Mouse (Mus musculus): Measurements from ENCODE around the gene Galnt6.

Gene Galnt6

DNA sequence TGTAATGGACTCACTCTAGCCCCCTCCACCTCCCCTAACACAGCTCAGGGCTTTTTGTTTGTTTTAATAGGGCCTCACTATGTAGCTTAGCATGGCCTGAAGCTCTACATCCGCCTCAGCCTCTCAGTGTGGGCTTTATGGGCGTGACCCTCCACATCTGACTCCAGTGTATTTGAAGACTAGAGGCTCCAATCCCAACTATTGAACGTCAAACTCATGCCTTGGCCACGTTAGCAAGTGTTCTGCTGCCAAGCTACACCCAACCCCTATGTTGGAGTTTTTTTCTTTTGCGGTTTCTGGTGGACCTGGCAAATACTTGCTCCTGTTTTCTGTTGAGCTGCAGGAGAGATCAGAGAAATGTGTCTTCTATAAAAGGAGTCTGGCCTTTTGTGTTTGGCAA, 23.9 kb upstream of the Galnt6 start:
- DNase-seq, result no peak

DNA sequence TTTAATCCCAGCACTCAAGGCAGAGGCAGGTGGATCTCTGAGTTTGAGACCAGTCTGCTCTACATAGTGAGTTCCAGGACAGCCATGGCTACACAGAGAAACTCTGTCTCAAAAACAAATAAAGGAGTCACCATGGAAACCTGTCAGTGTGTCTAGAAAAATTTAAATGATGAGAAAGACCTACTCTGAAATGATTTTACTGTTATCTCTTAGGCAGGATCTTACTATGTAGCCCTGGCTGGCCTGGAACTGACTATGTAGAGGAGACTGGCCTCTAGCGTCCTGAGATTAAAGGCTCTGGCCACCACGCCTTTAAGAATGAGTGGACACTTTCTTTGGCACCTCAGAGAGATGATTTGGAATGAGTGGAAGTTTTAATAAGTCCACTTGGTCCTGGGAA, 23.3 kb upstream of the Galnt6 start:
- no peak for DNase-seq

DNA sequence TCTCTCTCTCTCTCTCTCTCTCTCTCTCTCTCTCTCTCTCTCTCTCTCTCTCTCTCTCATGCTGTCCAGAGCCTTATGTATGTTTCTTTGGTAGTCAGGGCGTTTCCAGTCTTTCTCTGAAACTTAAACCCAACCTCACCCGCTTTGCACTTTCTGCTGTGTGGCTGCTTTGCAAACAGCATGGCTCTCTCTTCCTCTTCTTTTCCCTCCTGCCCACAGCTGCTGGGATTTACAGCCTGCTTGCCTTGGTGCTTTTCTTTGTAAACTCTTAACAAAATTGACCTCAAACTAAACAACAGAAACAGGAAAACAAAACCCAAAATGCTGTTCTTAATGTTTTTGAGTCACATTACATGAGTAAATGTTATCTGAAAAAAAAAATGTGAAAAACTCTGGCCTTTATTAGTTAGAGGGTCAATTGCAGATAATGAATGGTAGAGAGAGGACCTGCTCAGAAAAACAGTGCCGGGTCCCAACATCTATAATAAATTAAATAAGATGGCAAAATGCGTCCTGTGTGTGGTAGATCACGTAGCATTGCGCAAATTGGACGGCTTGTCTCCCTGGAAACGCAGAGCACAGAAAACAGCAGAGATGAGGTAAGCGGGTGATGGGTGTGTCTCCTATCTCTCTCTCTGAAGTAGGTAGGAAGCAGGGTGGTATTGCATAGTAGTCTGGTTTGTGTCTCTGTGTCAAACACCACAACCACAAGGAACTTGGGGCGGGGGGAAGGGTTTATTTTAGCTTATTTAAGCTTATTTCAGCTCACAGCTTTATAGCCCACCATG, 20.8 kb upstream of the Galnt6 start:
- no peak for DNase-seq

DNA sequence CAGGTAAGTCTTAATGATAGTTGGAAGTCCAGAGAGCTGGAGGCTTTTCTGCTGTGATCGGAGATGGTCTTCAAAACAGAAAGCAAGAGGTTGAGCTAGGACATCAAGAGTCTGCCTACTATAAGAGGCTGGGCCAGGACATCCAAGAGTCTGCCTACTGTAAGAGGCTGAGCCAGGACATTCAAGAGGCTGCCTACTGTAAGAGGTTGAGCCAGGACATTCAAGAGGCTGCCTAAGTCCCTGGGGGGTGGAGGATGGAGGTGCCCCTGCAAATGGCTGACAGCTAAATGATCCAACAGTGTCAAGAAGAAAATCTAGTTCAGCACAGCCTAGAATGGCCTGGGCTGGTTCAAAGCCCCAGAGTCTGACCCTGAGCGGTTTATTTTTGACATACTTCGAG, 19.4 kb upstream of the Galnt6 start:
- DNase-seq, result no peak

DNA sequence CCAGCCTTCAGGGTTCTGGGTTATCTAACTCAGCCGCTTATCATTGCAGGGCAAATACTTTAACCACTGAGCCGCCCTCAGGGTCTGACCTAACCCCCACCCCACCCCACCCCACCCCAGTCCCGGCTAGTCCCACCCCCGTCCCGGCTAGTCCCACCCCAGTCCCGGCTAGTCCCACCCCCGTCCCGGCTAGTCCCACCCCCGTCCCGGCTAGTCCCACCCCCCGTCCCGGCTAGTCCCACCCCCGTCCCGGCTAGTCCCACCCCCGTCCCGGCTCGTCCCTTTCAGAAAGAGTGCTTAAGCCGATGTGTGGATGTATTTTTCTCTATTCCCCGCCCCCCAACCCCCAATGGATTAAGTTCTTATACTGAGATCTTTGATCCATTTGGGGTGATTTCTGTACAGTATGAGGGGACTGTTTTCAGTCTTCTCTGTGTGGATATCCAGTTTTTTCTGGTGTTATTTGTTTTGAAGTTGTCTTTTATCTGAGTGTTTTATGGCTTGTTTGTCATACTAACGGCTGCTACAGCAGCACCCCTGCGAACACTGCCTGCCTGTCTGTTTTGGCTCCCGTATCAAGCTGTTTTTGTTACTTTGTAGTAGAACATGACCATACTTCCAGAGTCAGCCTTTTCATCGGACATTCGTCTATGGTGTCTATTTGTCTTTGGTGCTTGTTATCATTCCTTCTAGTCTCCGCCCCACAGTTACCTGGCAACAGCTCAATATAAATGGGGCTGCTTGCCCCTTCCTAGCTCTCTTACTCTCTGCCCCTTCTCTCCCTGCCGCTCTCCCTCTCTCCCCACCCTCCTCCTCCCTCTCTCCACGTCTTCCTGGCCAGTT, 18.2 kb upstream of the Galnt6 start:
- no peak for DNase-seq

DNA sequence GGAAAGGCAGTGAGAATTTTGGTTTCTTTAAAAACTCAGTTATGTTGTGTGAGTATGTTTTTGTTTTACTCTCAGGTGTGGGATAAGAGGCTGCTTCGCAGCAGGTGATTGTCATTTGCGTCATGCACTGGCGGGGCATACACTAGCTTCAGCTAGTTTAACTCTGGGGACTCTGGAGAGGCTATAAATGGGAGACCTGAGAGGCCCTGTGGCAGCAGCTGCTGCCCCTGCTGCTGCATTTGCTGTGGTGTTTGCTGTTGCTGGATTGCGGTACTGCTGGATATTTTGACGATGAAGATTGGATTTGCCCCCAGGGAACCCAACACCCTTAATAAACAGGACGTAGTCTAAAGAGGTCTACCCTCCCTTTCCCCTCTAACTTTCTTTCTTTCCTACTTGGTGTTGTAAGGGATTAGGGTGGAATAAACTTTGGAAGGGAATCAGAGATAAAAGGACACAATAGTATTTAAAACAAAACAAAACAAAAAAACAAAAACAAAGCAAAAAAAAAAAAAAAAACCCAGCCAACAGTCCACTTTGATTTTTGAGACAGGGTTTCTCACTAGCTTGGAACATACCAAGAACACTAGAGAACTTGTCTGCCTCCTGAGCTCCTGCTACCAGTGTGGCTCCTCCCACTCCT, 17.4 kb upstream of the Galnt6 start:
- no peak for DNase-seq

DNA sequence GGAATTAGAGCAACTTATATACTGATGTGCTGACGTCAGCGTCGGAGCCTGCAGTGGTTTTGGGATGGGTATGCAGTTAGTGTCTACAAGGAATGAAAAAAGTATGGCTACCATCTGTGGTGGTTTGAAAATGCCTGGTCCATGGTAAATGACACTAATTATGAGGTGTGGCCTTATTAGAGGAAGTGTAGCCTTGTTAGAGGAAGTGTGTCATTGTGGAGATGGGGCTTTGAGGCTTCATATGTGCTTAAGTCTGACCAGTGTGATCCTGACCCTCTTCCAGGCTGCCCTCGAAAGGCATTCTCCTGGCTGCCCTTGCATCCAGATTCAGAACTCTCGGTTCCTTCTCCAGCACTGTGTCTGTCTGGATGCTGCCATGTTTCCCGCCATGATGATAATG, 14.1 kb upstream of the Galnt6 start:
- no peak for DNase-seq

DNA sequence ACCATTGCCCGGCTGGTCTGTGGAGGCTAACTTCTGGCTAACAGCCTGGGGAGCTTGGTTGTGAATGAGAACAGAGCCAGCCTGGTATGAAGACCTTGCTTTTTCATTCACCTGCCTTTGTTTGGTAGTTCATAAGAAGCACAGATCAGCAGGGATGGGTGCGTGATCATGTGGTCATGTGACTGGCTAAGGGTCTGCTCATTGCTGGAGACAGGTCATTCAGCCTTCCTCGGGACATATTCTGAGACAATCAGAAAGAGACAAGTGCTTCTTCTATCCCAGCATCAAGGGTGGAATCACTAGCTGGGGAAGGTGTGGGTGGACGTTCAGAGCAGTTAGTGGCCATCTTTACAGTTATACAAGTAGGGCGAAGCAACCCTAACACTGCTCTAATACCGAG, 10.3 kb upstream of the Galnt6 start:
- no peak for DNase-seq

DNA sequence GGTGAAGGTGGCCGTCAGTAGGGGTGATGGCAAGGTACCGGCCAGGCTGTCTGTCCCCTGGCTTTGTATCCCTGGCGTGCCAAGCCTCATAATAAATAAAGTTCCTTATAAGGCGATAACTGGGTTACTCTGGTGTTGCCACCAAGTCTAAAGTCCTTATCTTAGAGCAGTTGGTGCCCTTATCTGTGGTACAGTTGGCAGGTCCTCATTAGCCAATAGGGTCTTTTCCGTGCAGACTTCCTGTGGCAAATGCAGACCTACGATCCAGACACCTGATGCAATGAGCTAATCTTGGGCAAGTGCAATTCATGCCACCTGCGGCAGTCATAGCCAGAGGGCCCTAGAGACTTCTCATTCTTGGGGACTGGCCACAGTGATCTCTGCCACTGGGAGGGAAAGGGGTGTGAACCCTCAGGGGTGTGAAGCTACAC, 9.2 kb upstream of the Galnt6 start:
- no peak for DNase-seq

DNA sequence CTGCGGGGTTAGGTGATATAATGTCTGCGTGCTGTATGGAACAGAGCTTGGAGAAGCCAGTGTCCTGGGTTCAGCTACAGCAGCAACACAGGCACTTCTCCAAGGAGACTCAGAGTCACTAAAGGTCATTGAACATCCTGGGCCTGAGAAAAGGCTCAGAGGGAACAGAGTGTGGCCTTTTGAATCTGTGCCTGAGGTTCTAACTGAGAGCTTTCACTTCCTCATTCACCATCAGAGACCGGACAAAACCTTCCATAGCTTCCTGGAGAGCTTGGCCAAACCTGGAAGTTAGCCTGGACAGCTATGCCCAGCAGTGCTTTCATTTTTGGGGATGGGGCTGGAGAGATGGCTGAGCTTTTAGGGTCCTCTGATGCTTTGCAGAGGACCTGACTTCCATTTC, 8.5 kb upstream of the Galnt6 start:
- no peak for DNase-seq

DNA sequence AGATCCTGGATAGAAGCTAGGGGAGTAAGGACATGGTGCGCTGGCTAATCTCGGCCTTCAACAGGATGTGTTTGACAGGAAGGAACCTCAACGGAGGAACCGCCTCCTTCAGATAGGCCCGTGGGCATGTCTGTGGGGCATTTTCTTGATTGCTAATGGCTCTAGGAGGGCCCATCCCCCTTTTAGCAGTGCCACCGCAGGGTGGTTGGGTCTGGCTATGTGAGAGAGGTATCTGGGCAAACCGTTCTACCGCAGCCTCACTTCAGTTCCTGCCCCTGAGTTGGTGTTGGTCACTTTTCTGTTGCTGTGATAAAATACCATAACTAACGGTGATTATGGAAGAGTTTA, 6.8 kb upstream of the Galnt6 start:
- DNase-seq, result no peak

DNA sequence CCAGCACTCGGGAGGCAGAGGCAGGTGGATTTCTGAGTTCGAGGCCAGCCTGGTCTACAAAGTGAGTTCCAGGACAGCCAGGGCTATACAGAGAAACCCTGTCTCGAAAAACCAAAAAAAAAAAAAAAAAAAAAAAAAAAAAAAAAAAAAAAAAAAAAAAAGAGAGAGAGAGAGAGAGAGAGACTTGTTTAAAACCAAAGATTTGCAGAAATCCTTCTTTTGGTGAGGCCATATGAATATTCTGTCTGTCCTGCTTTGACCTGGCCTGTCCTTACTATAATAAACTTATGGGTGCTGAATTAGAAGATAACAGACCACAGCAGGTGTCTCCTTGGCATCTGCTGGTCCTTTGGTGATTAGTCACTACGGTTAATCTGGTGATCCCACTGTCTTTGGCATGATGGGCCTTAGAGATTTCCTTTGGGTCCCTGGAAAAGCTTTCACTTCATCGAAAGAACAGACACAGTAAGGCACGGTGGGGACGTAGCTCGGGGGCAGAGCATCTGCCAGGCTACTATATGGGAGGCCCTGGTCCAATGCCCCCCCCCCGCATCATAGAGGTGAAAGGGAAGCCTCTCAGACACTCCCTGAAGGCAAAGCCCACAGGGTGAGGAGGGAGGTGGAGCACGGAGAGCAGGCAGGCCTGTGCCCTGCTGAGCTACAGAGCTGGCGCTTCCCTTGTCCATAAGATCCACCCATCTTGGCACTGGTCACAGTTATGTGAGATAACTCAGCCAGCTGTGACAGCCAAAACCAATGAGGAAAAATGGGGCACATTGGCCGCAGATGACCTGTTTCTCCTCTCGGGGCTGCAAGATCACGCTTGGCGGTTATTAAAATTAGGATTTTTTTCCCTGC, 6.1 kb upstream of the Galnt6 start:
- no peak for DNase-seq

DNA sequence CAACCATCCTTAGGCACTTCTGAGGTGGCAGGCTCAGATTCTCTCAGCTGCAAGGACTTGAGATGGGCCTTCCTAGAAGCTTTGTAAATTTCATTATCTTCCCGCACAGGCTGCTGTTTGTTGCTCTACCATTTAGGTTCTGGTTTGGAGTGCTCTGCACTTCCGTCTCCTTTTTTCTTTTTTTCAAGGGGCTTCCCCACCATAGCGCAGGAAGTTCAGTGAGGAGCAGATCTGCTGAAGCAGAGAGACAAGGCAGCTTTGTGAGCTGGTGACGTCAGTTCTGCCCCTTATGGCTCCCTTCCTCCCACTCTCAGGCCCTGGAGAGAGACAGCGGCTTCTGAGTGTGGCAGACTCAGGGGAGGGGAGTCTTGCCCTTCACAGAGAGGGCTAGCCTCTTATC, 3.4 kb upstream of the Galnt6 start:
- DNase-seq, result no peak

DNA sequence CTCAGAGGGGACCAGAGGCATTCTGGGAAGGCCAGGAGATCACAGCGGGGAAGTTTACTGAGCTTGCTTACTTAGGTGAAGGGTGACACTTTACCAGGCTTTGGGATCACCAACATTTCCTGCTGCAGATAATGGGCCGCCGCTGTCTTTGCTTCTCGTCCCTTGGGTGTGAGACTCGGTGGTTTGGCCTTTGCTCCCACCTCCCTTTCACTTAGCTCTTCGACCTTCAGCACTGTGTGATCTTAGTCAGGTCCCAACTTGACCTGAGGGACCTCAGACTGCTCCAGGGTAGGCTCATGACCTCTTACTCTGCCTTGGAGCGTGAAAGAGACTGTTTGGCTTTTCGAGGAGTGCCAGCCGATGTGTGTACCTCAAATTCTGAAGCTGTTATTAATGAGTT, 1.9 kb upstream of the Galnt6 start:
- no peak for DNase-seq

DNA sequence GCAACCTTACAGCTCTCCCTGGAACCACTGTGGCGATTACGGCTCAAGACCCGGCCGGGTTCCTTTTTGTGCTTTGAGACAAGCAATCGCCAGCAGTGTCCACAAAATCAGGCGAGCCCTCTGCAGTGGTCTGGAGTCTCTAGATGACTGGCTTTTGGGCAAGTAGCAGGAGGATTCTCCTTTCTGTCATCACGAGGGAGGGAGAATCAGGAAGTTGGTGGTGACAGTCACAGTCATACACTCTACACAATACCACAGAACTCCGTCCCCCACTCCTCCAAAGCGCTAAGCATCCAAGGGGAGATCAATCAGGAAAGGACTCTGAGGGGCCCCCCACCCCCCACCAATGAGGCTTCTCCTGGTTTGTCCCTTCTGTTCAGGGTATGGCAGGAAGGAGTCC, 590 bp downstream of the Galnt6 start:
- no peak for DNase-seq

DNA sequence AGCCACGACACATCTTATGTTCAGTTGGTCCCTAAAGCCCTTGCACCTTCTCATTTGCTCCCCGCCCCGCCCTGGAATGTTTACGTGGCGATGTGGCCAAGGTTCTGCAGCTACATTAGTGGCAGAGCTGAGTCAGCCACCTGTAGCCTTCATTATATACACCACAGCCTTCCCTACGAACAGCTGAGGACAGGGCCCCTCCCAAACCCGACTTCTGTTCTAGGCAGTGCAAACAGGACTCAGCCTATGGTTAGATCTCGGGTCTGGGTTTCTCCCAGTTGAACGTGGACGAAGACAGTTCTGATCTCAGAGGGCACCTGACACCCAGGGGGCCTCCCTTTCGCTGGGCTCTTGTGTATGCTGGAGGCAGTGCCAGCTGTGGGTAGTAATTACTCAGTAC, 1.3 kb downstream of the Galnt6 start:
- no peak for DNase-seq

DNA sequence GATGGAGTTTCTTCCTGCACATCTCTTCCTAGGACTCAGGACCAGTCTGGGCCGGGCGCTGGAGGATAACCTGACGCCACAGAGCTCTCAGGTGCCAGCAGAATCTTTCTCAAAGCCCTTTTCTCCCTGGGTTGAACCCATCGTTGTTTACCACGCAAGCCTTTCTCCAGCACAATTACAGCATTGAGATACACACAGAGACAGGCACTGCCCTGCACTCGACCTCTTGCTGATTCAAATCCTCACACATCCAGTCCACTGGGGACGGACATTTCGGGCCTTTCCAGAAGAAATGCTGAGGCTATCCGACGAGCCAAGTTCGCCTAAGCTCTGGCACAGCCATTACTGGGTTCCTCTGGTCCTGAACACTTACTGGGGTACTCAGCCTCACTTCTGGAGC, 2.5 kb downstream of the Galnt6 start:
- no peak for DNase-seq

DNA sequence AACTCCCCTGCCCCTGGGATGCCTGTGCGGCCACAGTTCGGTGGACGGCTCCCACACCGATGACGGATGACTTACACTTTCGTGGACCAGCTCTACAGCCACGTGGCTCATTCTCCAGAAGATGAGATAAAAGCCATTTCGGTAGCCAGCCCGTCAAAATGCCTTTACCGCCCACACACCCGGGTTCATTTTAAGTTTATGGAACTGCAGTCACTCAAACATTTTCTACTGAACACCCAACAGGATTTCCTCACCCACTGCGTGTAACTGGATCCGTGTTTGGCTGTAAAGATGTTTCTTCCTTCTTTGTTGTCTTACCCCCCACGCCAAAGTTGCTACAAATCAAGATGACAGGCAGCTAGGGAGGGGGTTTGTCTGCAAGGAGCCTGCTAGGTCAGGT, 5.7 kb downstream of the Galnt6 start:
- DNase-seq, result no peak

DNA sequence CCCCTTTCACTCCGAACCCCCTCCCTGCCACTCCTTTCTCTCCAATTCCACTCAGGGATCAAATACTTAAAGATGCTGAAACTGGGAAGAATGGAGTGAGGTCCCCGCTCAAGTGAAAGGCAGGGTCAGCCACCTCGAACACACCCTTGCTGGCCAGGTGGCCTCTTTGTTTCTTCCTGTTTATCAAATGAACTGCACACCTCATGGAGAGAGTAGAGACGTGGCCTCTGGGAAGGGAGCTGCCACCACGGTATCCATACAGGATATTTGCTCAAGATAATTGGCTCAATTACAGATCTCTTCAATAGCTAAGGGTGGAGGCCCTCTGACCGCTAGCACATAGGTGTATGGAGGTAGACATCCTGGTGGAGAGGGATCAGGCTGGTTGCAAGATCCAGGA, 6.6 kb downstream of the Galnt6 start:
- no peak for DNase-seq

DNA sequence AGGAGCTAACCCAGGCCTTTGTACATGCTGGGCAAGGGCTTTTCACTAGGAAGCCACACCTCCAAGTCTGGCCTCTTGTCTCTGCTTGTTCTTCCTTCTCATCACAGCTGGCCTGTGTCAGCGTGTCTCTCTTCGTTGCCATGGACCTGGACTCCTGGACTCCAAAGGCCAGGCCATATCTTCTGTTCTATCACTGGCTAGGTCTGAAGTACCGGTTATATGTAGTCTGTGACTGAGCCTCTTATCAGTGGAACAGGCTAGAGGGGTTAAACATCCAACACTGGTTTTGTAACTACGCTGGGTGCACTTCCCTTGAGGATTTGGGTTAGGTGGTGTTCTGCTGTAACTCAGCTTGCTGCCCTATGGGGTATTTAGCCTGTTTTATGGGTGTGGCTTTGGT, 7.2 kb downstream of the Galnt6 start:
- no peak for DNase-seq

DNA sequence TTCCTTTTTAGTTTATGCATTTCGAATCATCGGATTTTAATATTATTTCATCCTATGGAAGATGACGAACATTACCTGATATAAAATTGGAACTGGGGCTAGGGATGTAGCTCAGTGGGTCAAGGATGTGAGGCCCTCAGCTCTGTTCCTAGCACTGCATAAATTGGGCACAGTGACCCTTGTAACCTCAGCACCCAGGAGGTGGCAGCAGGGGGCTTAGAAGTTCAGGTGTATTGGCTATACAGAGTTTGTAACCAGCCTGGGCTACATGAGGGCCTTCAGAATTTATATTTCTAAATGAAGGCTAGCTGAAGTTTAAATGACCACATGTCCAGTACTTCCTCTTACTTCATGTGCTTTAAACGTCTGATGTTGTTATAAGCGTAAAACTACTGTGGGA, 7.7 kb downstream of the Galnt6 start:
- no peak for DNase-seq

DNA sequence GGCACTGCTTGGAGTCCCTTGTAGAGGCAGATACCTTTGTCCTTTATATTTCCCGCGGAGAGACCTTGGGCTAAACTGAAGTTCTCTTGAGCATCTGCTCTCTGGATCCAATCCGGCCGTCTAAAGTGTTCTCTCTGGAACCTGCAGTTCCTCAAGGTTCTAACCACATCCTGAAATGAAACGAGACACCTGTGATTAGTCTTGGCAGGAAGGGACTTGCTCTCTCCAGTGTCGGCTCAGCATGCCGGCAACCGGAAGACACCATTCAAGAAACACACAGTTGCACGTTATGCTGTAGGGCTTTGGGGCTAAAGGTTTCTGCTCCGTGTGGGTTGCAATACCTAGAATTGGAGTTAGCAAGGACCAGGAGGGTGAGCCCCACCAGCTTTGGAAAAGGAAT, 9.1 kb downstream of the Galnt6 start:
- DNase-seq, result no peak

DNA sequence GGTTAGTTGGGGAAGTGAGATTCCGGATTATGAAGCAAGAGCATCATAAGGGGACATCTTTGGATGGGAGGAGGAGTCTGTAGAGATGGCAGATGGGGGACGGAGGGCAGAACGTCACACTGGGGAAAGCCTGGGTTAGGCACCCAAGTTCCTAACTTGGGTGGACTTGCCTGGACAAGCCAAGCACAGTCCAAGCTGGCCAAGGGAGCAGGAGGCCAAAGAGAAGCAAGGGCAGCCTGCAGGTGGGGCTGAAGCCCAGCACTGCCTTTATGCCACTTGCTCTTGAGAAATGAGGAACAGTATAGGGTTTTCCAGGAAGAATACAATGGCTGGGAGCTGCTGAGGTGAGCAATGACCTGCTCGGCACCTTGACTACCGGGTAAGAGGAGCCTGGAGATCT, 10.0 kb downstream of the Galnt6 start:
- no peak for DNase-seq

Measured in cerebellum, adult 11 months (tissue).